9 mouse cellular contexts compared by ENCODE assay signal in the genomic region with DNA sequence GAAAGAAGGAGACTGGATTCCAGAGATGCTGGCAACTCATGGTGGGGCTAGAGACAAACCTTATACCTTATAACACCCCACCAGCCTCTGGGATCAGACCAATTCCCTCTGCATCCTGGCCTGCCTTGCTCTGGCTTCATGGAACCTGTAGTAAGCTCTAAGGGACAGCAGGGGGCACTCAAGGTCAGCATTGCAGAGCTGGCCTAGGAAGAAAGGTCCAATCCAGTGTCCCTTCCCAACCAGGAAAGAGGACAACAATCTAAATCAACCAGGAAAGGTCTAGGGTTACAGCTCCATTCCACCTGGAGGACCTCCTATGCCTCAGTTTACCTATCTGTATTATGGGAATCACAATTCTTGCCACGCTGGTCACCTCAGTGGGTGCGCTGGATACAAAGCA. TPM values are rescaled to one million over a fixed set of nuclear protein-coding genes. Genes with fewer than 3 reads are reported as not detected.
DNase-seq lines count a peak whose midpoint lies in the region; ATAC-seq lines count a peak whose summit lies in the region.
"Had no signal": no experiment of that assay in that cellular context is flagged by ENCODE, and none has a peak within 500 bp of the region (broad histone marks: within the 10 kb centered on the region; RNA-seq: fewer than 3 reads in every experiment).

No protein-coding gene starts in this region.

- no peak overlapping the region for H3K4me3 ChIP-seq in midbrain, embryonic 11.5 days (ENCODE audit: low read depth, low read length)
- no peak overlapping the region for H3K4me3 ChIP-seq in midbrain, embryonic 15.5 days
- H3K4me3 ChIP-seq: embryonic facial prominence, embryonic 12.5 days had no signal

- 90% methylated on average over 2 of the region's 2 CpGs for WGBS in midbrain, embryonic 11.5 days
- WGBS in midbrain, embryonic 15.5 days, result 98% methylated on average over 2 of the region's 2 CpGs

- H3K36me3 ChIP-seq in midbrain, embryonic 11.5 days (ENCODE audit: control insufficient read depth, insufficient read depth, low read length), result no peaks in the 10 kb centered on the region
- H3K36me3 ChIP-seq in midbrain, embryonic 15.5 days (replicated peaks), result no peaks in the 10 kb centered on the region

- H3K4me1 ChIP-seq in midbrain, embryonic 11.5 days (ENCODE audit: control insufficient read depth, insufficient read depth, low read length), result 0 out of 2 replicates have a peak, but pooled peaks cover 3% of the 10 kb centered on the region
- H3K4me1 ChIP-seq in midbrain, embryonic 15.5 days, result no peaks in the 10 kb centered on the region
- H3K4me1 ChIP-seq: embryonic facial prominence, embryonic 12.5 days had no signal

- ATAC-seq in midbrain, embryonic 11.5 days (ENCODE audit: low FRiP score), result no peak
- no peak for ATAC-seq in midbrain, embryonic 15.5 days (replicated peaks)
- ATAC-seq in hematopoietic stem cell, adult 5-6 weeks (replicated peaks in 1 of 2; ENCODE audit: insufficient read depth in 1 of 2, low FRiP score in 2 of 2, low TSS enrichment in 1 of 2, low read depth in 1 of 2, poor library complexity in 2 of 2, severe bottlenecking in 2 of 2), result peak; percentile 37 to 60; a peak in 2 of 4 replicates
- ATAC-seq in megakaryocyte progenitor cell, adult 5-6 weeks (replicated peaks; ENCODE audit: poor library complexity), result peak; percentile 86

- peak; percentile 90 for DNase-seq in midbrain, embryonic 11.5 days (ENCODE audit: low spot score, missing footprints)
- DNase-seq in adrenal gland, adult 2 months, result peak; percentile 75
- DNase-seq in embryo, embryonic 11 days, result peak; percentile 71
- DNase-seq in layer of hippocampus, postnatal 14 days (ENCODE audit: low spot score in 2 of 2), result peak; percentile 36 to 48
- DNase-seq in thymus, postnatal 0 days (ENCODE audit: low spot score), result peak; percentile 34

- H3K4me2 ChIP-seq in midbrain, embryonic 11.5 days, result no peak overlapping the region
- H3K4me2 ChIP-seq in midbrain, embryonic 15.5 days, result no peak overlapping the region
- H3K4me2 ChIP-seq: embryonic facial prominence, embryonic 12.5 days had no signal

- no peak overlapping the region for H3K9ac ChIP-seq in midbrain, embryonic 11.5 days (ENCODE audit: low read length)
- no peak overlapping the region for H3K9ac ChIP-seq in midbrain, embryonic 15.5 days
- H3K9ac ChIP-seq: embryonic facial prominence, embryonic 12.5 days had no signal

- H3K27ac ChIP-seq in midbrain, embryonic 11.5 days (ENCODE audit: low read depth, low read length), result no peak overlapping the region
- no peak overlapping the region for H3K27ac ChIP-seq in midbrain, embryonic 15.5 days
- H3K27ac ChIP-seq: embryonic facial prominence, embryonic 12.5 days had no signal

- H3K9me3 ChIP-seq in midbrain, embryonic 11.5 days (ENCODE audit: control insufficient read depth, low read length), result no peaks in the 10 kb centered on the region
- no peaks in the 10 kb centered on the region for H3K9me3 ChIP-seq in midbrain, embryonic 15.5 days
- H3K9me3 ChIP-seq: embryonic facial prominence, embryonic 12.5 days had no signal

- no peaks in the 10 kb centered on the region for H3K27me3 ChIP-seq in midbrain, embryonic 11.5 days (ENCODE audit: control insufficient read depth, insufficient read depth, low read length)
- no peaks in the 10 kb centered on the region for H3K27me3 ChIP-seq in midbrain, embryonic 15.5 days (replicated peaks)
- H3K27me3 ChIP-seq: embryonic facial prominence, embryonic 12.5 days had no signal

RNA-seq across cellular contexts. Expression of gene Micall2, which starts 18.4 kb away (rescaled TPM):
- polyA plus RNA-seq in midbrain, embryonic 11.5 days (2014; fragmentation: Nextera tagmentation; extraction: Ambion mirVana), result 4.3 and 4.9 TPM in 2 replicates
- polyA plus RNA-seq in midbrain, embryonic 15.5 days (2015; fragmentation: Nextera tagmentation; extraction: Ambion mirVana), result 12.2 and 14.0 TPM in 2 replicates
- 10 to 100 TPM in 1 of 2 experiments, 1 to 10 TPM in 1; 6.0 to 14.7 TPM for total RNA-seq in adrenal gland, adult 2 months (2021)
- 6.1 and 7.6 TPM in 2 replicates for polyA plus RNA-seq in adrenal gland, adult 2 months (2012; rRNA removed)
- 6.3 and 7.2 TPM in 2 replicates for total RNA-seq in hematopoietic stem cell, adult 5-6 weeks (2017)
- 1 to 10 TPM; 2.5 to 2.6 TPM for total RNA-seq in layer of hippocampus, postnatal 14 days (2021)
- total RNA-seq in megakaryocyte progenitor cell, adult 5-6 weeks (2015), result 7.0 and 8.0 TPM in 2 replicates
- total RNA-seq in megakaryocyte progenitor cell, adult 5-6 weeks (2017), result 2.5 and 3.9 TPM in 2 replicates
- 3.7 and 4.7 TPM in 2 replicates for polyA plus RNA-seq in thymus, postnatal 0 days (2015; fragmentation: Nextera tagmentation; extraction: Ambion mirVana)

RNA-seq across cellular contexts. Expression of gene Ints1, which starts 57.8 kb away (rescaled TPM):
- 23.8 and 26.3 TPM in 2 replicates for polyA plus RNA-seq in midbrain, embryonic 11.5 days (2014; fragmentation: Nextera tagmentation; extraction: Ambion mirVana)
- 32.8 and 34.3 TPM in 2 replicates for polyA plus RNA-seq in midbrain, embryonic 15.5 days (2015; fragmentation: Nextera tagmentation; extraction: Ambion mirVana)
- total RNA-seq in adrenal gland, adult 2 months (2021), result 10 to 100 TPM; 50.6 to 55.9 TPM
- polyA plus RNA-seq in adrenal gland, adult 2 months (2012; rRNA removed), result 77.2 and 91.0 TPM in 2 replicates
- total RNA-seq in hematopoietic stem cell, adult 5-6 weeks (2017), result 31.5 and 43.9 TPM in 2 replicates
- total RNA-seq in layer of hippocampus, postnatal 14 days (2021), result 10 to 100 TPM; 83.6 to 97.2 TPM
- total RNA-seq in megakaryocyte progenitor cell, adult 5-6 weeks (2015), result 63.8 and 65.1 TPM in 2 replicates
- total RNA-seq in megakaryocyte progenitor cell, adult 5-6 weeks (2017), result 41.0 and 47.0 TPM in 2 replicates
- polyA plus RNA-seq in thymus, postnatal 0 days (2015; fragmentation: Nextera tagmentation; extraction: Ambion mirVana), result 26.8 and 28.9 TPM in 2 replicates

Comparison
In these comparisons a context has a peak if more than half of its experiments do, and no peak if none do; other contexts are left out.
1. ATAC-seq: peak in hematopoietic stem cell, adult 5-6 weeks (2 of 2) and megakaryocyte progenitor cell, adult 5-6 weeks (single experiment); none in midbrain, embryonic 11.5 days (single experiment) and midbrain, embryonic 15.5 days (single experiment).
2. DNase-seq: peak in every context shown above with its lines; median percentile 90 in midbrain, embryonic 11.5 days; 75 in adrenal gland, adult 2 months; 71 in embryo, embryonic 11 days; 42 in layer of hippocampus, postnatal 14 days; 34 in thymus, postnatal 0 days.